Mouse (Mus musculus) ES-E14 (cell line): ENCODE results near the gene Rcbtb2. TPM values are rescaled to one million over a fixed set of nuclear protein-coding genes. Genes with fewer than 3 reads are reported as not detected.

ENCODE experiments used
- DNase-seq: peaks from one replicate; pipeline ENCODE4 v3.0.0-alpha.2; 2013; ENCODE audit warnings: low read depth, low spot score
- H3K27ac ChIP-seq: 2 replicates; pipeline ENCODE4 v1.5.1; 2012; ENCODE audit warnings: low read depth, mild to moderate bottlenecking, low read length, moderate library complexity, mixed read lengths; ENCODE audit not compliant: poor library complexity, insufficient read depth, severe bottlenecking
- H3K36me3 ChIP-seq: 2 replicates; pipeline ENCODE4 v1.6.1; 2012; ENCODE audit warnings: mild to moderate bottlenecking, low read length, moderate library complexity, mixed read lengths; ENCODE audit not compliant: control insufficient read depth, poor library complexity, insufficient read depth, severe bottlenecking
- H3K4me1 ChIP-seq, 2 experiments: fragments of 150-350 bp in 1 of 2; sonication (generic) in 1 of 2; 2 replicates each; pipeline ENCODE4 v1.6.1; 2012; ENCODE audit warnings: low read length in 2 of 2, mild to moderate bottlenecking in 1 of 2, mixed read lengths in 1 of 2; ENCODE audit not compliant: control insufficient read depth in 2 of 2, insufficient read depth in 2 of 2, poor library complexity in 1 of 2
- H3K4me3 ChIP-seq, 2 experiments: fragments of 150-350 bp in 1 of 2; sonication (generic) in 1 of 2; 2 replicates each; pipeline ENCODE4 v1.5.1; 2012; ENCODE audit warnings: low read length in 2 of 2, low read depth in 1 of 2, mild to moderate bottlenecking in 1 of 2, mixed read lengths in 1 of 2; ENCODE audit not compliant: insufficient read depth in 1 of 2, poor library complexity in 1 of 2, severe bottlenecking in 1 of 2
- H3K9ac ChIP-seq: 2 replicates; pipeline ENCODE4 v1.6.1; 2012; ENCODE audit warnings: low read depth, mild to moderate bottlenecking, low read length, mixed read lengths; ENCODE audit not compliant: poor library complexity, insufficient read depth, severe bottlenecking
- H3K9me3 ChIP-seq: fragments of 150-350 bp; sonication (generic); 2 replicates; pipeline ENCODE4 v1.6.1; 2012; ENCODE audit warnings: low read depth, mild to moderate bottlenecking, low read length; ENCODE audit not compliant: control insufficient read depth, insufficient read depth
- CHD2 ChIP-seq: IDR thresholded peaks from 2 replicates; pipeline ENCODE4 v1.6.1; 2014; ENCODE audit warnings: mild to moderate bottlenecking, low read depth, low read length, inconsistent platforms
- HCFC1 ChIP-seq: IDR thresholded peaks from 2 replicates; pipeline ENCODE4 v1.6.1; 2012; ENCODE audit warnings: low read length, inconsistent platforms, borderline replicate concordance; ENCODE audit not compliant: insufficient read depth
- MAFK ChIP-seq: IDR thresholded peaks from 2 replicates; pipeline ENCODE4 v1.6.1; 2014; ENCODE audit warnings: mild to moderate bottlenecking, low read depth, low read length, inconsistent platforms; ENCODE audit not compliant: insufficient read depth
- ZC3H11A ChIP-seq: IDR thresholded peaks from 2 replicates; pipeline ENCODE4 v1.6.1; 2012; ENCODE audit warnings: low read depth, mild to moderate bottlenecking, inconsistent platforms, low read length, borderline replicate concordance
- ZNF384 ChIP-seq: IDR thresholded peaks from 2 replicates; pipeline ENCODE4 v1.6.1; 2012; ENCODE audit warnings: low read depth, low read length, inconsistent platforms
- in situ Hi-C, 2 experiments: fragments of 600-800 bp; cut with MboI; formaldehyde crosslinking; loops; one replicate each; pipeline ENCODE4 v1.15.1; 2025; ENCODE audit warnings: low sequenced_read_pairs in 2 of 2, inconsistent platforms in 1 of 2; ENCODE audit not compliant: unreplicated experiment in 2 of 2
- total RNA-seq: library from RNA; depleted of rRNA; stranded (reverse); fragments of 300-350 nt; gene quantifications from 2 replicates; pipeline ENCODE4 v1.2.3, GENCODE M21; 2012

The Rcbtb2 gene
- total RNA-seq, 1 experiment = 11.2 TPM

DNA sequence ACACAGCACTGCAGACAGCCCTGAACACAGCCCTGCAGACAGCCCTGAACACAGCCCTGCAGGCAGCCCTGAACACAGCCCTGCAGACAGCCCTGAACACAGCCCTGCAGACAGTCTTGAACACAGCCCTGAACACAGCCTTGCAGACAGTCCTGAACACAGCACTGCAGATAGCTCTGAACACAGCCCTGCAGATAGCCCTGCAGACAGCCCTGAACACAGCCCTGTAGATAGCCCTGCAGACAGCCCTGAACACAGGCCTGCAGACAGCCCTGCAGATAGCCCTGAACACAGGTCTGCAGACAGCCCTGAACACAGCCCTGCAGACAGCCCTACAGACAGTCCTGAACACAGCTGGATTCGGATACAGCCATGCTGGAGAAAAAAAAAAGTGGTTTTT lies 52.2 kb downstream of the Rcbtb2 start:
- DNase-seq = no peak
- Histone ChIP-seq H3K36me3 (peaks cover 9% of the 10 kb centered on the region; the same call in 1 of the 2 replicates), H3K9me3 (no peaks in the 10 kb centered on the region), H3K4me3 (no peak overlapping the region), H3K9ac (no peak overlapping the region), H3K27ac (no peak overlapping the region), H3K4me1 (no peaks in the 10 kb centered on the region)
- in situ Hi-C loops = no loop called here
- TF ChIP-seq ZC3H11A (no peak), CHD2 (no peak), MAFK (no peak), HCFC1 (no peak), ZNF384 (no peak)

DNA sequence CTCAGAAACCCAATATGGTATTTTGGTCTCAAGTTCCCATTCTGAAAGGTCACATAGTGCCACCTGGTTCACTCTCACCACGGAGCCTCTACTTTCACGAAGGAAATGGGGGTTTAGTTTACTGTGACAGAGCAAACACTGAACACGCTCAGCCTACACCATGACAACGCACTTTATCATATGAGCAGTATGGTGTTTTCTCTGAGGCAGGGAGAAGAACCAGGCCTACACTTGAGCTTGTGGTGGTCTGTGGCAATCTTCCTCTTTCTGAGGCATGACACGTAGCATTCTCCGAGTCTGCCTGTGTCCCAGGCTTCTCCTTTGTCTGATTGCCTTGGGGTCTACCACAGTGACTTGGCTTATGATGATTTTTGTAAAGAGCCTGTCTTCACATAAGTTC lies 53.0 kb downstream of the Rcbtb2 start:
- TF ChIP-seq ZC3H11A = no peak
- TF ChIP-seq MAFK = no peak
- no peak for TF ChIP-seq ZNF384
- no peak for TF ChIP-seq HCFC1
- no peak for TF ChIP-seq CHD2
- no peaks in the 10 kb centered on the region for H3K9me3 ChIP-seq
- DNase-seq = no peak
- no peaks in the 10 kb centered on the region for H3K4me1 ChIP-seq
- in situ Hi-C loops = no loop called here
- no peak overlapping the region for H3K9ac ChIP-seq
- peaks cover 9% of the 10 kb centered on the region; the same call in 1 of the 2 replicates for H3K36me3 ChIP-seq
- H3K4me3 ChIP-seq = no peak overlapping the region
- no peak overlapping the region for H3K27ac ChIP-seq

DNA sequence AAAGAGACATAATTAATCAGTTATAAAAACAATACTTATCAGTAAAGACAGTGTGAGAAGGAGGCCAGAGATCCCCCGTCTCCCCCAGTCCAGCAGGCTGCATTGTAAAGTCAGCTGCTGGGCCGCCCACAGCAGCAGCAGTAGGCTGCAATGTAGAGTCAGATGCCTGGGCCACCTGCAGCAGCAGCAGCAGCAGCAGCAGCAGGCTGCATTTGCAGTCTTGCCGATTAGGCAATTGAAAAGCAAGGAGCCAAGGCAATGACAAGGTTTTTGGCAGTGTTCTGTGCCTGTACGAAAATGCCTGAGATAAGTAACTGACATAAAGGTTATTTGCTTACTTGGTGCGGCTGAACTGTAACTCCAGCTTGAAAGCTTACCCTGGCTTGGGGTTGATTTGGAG lies 53.4 kb downstream of the Rcbtb2 start:
- peaks cover 9% of the 10 kb centered on the region; the same call in 1 of the 2 replicates for H3K36me3 ChIP-seq
- no peak overlapping the region for H3K4me3 ChIP-seq
- no peak overlapping the region for H3K9ac ChIP-seq
- TF ChIP-seq ZNF384 (no peak), ZC3H11A (no peak), HCFC1 (no peak), CHD2 (no peak), MAFK (no peak)
- DNase-seq = no peak
- no peaks in the 10 kb centered on the region for H3K4me1 ChIP-seq
- no peaks in the 10 kb centered on the region for H3K9me3 ChIP-seq
- in situ Hi-C loops = no loop called here
- H3K27ac ChIP-seq = no peak overlapping the region

DNA sequence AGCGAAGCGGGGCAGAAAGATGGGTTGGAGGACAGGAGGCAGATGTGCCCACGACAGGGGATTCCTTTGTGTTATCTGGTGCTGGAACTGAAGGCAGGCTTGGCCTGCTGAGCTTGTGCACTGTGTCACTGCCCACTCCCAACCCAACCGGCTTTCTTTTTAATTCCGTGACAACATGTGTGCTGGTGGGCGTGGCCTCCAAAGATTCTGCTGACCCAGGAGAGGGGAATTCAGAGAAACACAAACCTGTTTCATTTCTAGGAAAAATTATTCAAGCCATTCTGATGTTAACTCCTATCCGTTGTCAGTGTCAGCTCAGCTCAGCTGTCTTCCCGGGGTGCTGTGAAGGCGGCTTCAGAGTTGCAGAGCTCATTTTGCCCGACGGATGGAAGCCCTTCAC lies 55.1 kb downstream of the Rcbtb2 start:
- Histone ChIP-seq H3K4me1 (no peaks in the 10 kb centered on the region), H3K36me3 (peaks cover 9% of the 10 kb centered on the region; the same call in 1 of the 2 replicates), H3K9ac (no peak overlapping the region), H3K9me3 (no peaks in the 10 kb centered on the region), H3K27ac (no peak overlapping the region), H3K4me3 (no peak overlapping the region)
- TF ChIP-seq ZC3H11A (no peak), MAFK (no peak), HCFC1 (no peak), ZNF384 (no peak), CHD2 (no peak)
- no peak for DNase-seq
- in situ Hi-C loops = no loop called here

DNA sequence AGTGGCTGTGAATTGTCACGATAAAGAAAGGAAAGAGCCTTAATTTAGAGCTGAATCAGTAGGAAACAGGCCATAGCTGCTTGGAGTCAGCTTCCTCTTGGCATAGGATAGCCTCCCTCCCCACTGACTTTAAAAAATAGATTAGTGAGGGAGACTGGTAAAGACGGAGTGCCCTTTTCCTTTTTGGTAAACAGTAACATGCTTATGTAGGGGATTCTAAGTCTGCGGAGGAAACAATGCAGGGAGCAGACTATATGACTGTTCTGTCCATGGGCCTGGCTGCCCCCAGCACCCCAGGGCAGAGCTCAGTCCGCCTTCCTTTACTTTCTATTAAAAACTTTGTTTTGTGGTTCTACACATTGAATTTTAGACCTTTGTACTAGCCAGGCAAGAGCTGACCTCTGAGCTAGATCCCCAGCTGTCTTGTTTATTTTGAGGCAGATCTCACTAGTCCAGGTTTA lies 56.4 kb downstream of the Rcbtb2 start:
- no peak overlapping the region for H3K9ac ChIP-seq
- DNase-seq = no peak
- H3K27ac ChIP-seq = no peak overlapping the region
- H3K36me3 ChIP-seq = peaks cover 6% of the 10 kb centered on the region; the same call in 1 of the 2 replicates
- H3K9me3 ChIP-seq = no peaks in the 10 kb centered on the region
- TF ChIP-seq HCFC1 = no peak
- no peak for TF ChIP-seq MAFK
- TF ChIP-seq ZC3H11A = no peak
- no peak for TF ChIP-seq ZNF384
- in situ Hi-C loops = no loop called here
- H3K4me3 ChIP-seq = no peak overlapping the region
- no peaks in the 10 kb centered on the region for H3K4me1 ChIP-seq
